Mouse (Mus musculus) MEL (cell line): ENCODE results near the gene Supt3. TPM values are rescaled to one million over a fixed set of nuclear protein-coding genes. Genes with fewer than 3 reads are reported as not detected.

ENCODE experiments used
- DNase-seq: peaks from one replicate; pipeline ENCODE4 v3.0.0; 2011; ENCODE audit warnings: low read depth, low spot score
- H3K27ac ChIP-seq: 2 replicates; pipeline ENCODE4 v1.5.1; 2012; ENCODE audit warnings: low read depth, mild to moderate bottlenecking, control low read depth, low read length, moderate library complexity; ENCODE audit not compliant: control insufficient read depth
- H3K27me3 ChIP-seq, 2 experiments: fragments of 150-350 bp in 1 of 2; sonication (generic) in 1 of 2; 2 replicates each; pipeline ENCODE4 v1.6.1; 2012; ENCODE audit warnings: low read length in 2 of 2, mild to moderate bottlenecking in 2 of 2, improper control_type of control experiment in 1 of 2, moderate library complexity in 1 of 2; ENCODE audit not compliant: insufficient read depth in 2 of 2, control insufficient read depth in 1 of 2
- H3K36me3 ChIP-seq, 2 experiments: 2 replicates each; pipeline ENCODE4 v1.6.1; 2012 to 2014; ENCODE audit warnings: low read length in 2 of 2, improper control_type of control experiment in 1 of 2, inconsistent platforms in 1 of 2, mild to moderate bottlenecking in 1 of 2; ENCODE audit not compliant: insufficient read depth in 2 of 2, control insufficient read depth in 1 of 2
- H3K4me1 ChIP-seq, 2 experiments: fragments of 150-350 bp in 1 of 2; sonication (generic) in 1 of 2; 2 replicates each; pipeline ENCODE4 v1.6.1; 2012; ENCODE audit warnings: low read length in 2 of 2, improper control_type of control experiment in 1 of 2, mild to moderate bottlenecking in 1 of 2; ENCODE audit not compliant: insufficient read depth in 2 of 2, control insufficient read depth in 1 of 2
- H3K4me3 ChIP-seq, 2 experiments: fragments of 150-350 bp in 1 of 2; sonication (generic) in 1 of 2; 2 replicates each; pipeline ENCODE4 v1.5.1; 2012; ENCODE audit warnings: low read depth in 2 of 2, low read length in 2 of 2, mild to moderate bottlenecking in 2 of 2, moderate library complexity in 2 of 2, control low read depth in 1 of 2, improper control_type of control experiment in 1 of 2; ENCODE audit not compliant: control insufficient read depth in 1 of 2, insufficient read depth in 1 of 2
- H3K79me2 ChIP-seq: 2 replicates; pipeline ENCODE4 v1.6.1; 2012; ENCODE audit warnings: mild to moderate bottlenecking, low read length, moderate library complexity; ENCODE audit not compliant: control insufficient read depth, poor library complexity, insufficient read depth
- H3K9ac ChIP-seq: 2 replicates; pipeline ENCODE4 v1.6.1; 2012; ENCODE audit warnings: low read depth, mild to moderate bottlenecking, control low read depth, low read length, moderate library complexity; ENCODE audit not compliant: control insufficient read depth, poor library complexity, severe bottlenecking
- H3K9me3 ChIP-seq: fragments of 150-350 bp; sonication (generic); replicated peaks from 2 replicates; pipeline ENCODE4 v1.6.1; 2012; ENCODE audit warnings: mild to moderate bottlenecking, low read length, improper control_type of control experiment, moderate library complexity; ENCODE audit not compliant: insufficient read depth
- E2F4 ChIP-seq: IDR thresholded peaks from 2 replicates; pipeline ENCODE4 v1.6.1; 2011; ENCODE audit warnings: low read depth, low read length, improper control_type of control experiment, borderline replicate concordance
- ETS1 ChIP-seq: IDR thresholded peaks from 2 replicates; pipeline ENCODE4 v1.6.1; 2012; ENCODE audit warnings: low read depth, mild to moderate bottlenecking, inconsistent platforms, low read length, improper control_type of control experiment, moderate library complexity
- GABPA ChIP-seq: IDR thresholded peaks from 2 replicates; pipeline ENCODE4 v1.6.1; 2012; ENCODE audit warnings: low read depth, mild to moderate bottlenecking, inconsistent platforms, low read length, improper control_type of control experiment, moderate library complexity
- GATA1 ChIP-seq: IDR thresholded peaks from 2 replicates; pipeline ENCODE4 v1.6.1; 2011; ENCODE audit warnings: low read depth, low read length, improper control_type of control experiment
- HCFC1 ChIP-seq: IDR thresholded peaks from 2 replicates; pipeline ENCODE4 v1.6.1; 2012; ENCODE audit warnings: low read depth, mild to moderate bottlenecking, inconsistent platforms, low read length, improper control_type of control experiment, moderate library complexity
- MAX ChIP-seq: IDR thresholded peaks from 2 replicates; pipeline ENCODE4 v1.6.1; 2011; ENCODE audit warnings: low read length, improper control_type of control experiment
- MAZ ChIP-seq: IDR thresholded peaks from 2 replicates; pipeline ENCODE4 v1.6.1; 2012; ENCODE audit warnings: low read depth, mild to moderate bottlenecking, inconsistent platforms, low read length, improper control_type of control experiment
- MXI1 ChIP-seq: IDR thresholded peaks from 2 replicates; pipeline ENCODE4 v1.6.1; 2011; ENCODE audit warnings: mild to moderate bottlenecking, low read depth, low read length, improper control_type of control experiment
- MYB ChIP-seq: IDR thresholded peaks from 2 replicates; pipeline ENCODE4 v1.6.1; 2011; ENCODE audit warnings: mild to moderate bottlenecking, low read depth, low read length, improper control_type of control experiment
- MYC ChIP-seq: IDR thresholded peaks from 2 replicates; pipeline ENCODE4 v1.6.1; 2011; ENCODE audit warnings: low read depth, mild to moderate bottlenecking, low read length, improper control_type of control experiment, moderate library complexity
- NELFE ChIP-seq: IDR thresholded peaks from 2 replicates; pipeline ENCODE4 v1.6.1; 2011; ENCODE audit warnings: low read depth, low read length, improper control_type of control experiment
- POLR2A ChIP-seq, 2 experiments: IDR thresholded peaks; 2 replicates each; pipeline ENCODE4 v1.6.1; 2011 to 2012; ENCODE audit warnings: low read length in 2 of 2, mild to moderate bottlenecking in 2 of 2, control low read depth in 1 of 2, improper control_type of control experiment in 1 of 2, low read depth in 1 of 2, moderate library complexity in 1 of 2; ENCODE audit not compliant: control insufficient read depth in 1 of 2, insufficient read depth in 1 of 2, poor library complexity in 1 of 2
- POLR2AphosphoS2 ChIP-seq: IDR thresholded peaks from 2 replicates; pipeline ENCODE4 v1.6.1; 2011; ENCODE audit warnings: low read length, improper control_type of control experiment
- RCOR1 ChIP-seq: IDR thresholded peaks from 2 replicates; pipeline ENCODE4 v1.6.1; 2012; ENCODE audit warnings: low read depth, mild to moderate bottlenecking, inconsistent platforms, low read length, improper control_type of control experiment
- SIN3A ChIP-seq: IDR thresholded peaks from 2 replicates; pipeline ENCODE4 v1.6.1; 2012; ENCODE audit warnings: low read length, improper control_type of control experiment, inconsistent platforms
- SMC3 ChIP-seq: IDR thresholded peaks from 2 replicates; pipeline ENCODE4 v1.6.1; 2011; ENCODE audit warnings: low read depth, low read length, improper control_type of control experiment
- TBP ChIP-seq: IDR thresholded peaks from 2 replicates; pipeline ENCODE4 v1.8.0; 2011; ENCODE audit warnings: low read depth, low read length, improper control_type of control experiment
- UBTF ChIP-seq: IDR thresholded peaks from 2 replicates; pipeline ENCODE4 v1.6.1; 2012; ENCODE audit warnings: low read depth, mild to moderate bottlenecking, inconsistent platforms, low read length, improper control_type of control experiment, moderate library complexity, borderline replicate concordance; ENCODE audit not compliant: insufficient read depth
- ZNF384 ChIP-seq: IDR thresholded peaks from 2 replicates; pipeline ENCODE4 v1.6.1; 2012; ENCODE audit warnings: low read depth, mild to moderate bottlenecking, inconsistent platforms, low read length, improper control_type of control experiment
- polyA plus RNA-seq, 2 experiments: library from polyadenylated mRNA; stranded (reverse) in 1 of 2; unstranded in 1 of 2; fragments of >175 nt in 1 of 2; fragments of >200 nt in 1 of 2; gene quantifications; 2 replicates each; pipeline versions ENCODE4 v1.2.1 to v1.2.4; 2012; ENCODE audit warnings: low replicate concordance in 2 of 2, low read depth in 1 of 2; ENCODE audit not compliant: insufficient read length in 2 of 2, insufficient read depth in 1 of 2, missing spikeins in 1 of 2
- total RNA-seq: library from RNA; depleted of rRNA; stranded (reverse); fragments of 300-350 nt; gene quantifications from 2 replicates; pipeline ENCODE4 v1.2.3, GENCODE M21; 2012

The Supt3 gene
- total and polyA plus RNA-seq, 3 experiments: 7.0 to 28.6 TPM; not detected in 1

DNA sequence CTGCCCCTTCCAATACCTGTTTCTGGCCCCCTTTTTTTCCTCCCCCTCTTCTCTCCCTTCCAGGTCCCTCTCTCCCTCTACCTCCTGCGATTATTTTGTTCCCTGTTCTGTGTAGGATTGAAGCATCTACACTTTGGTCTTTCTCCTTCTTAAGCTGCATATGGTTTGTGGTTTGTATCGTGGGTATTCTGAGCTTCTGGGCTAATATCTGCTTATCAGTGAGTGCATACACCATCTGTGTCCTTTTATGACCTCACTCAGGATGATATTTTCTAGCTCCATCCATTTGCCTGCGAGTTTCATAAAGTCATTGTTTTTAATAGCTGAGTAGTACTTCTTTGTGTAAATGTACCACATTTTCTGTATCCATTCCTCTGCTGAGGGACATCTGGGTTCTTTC, 52.6 kb downstream of the Supt3 start (continued):
- TF ChIP-seq SIN3A: peak; percentile 38; the same call in 1 of the 2 replicates
- no peak for TF ChIP-seq MYB
- peak; percentile 54; the same call in 1 of the 2 replicates for TF ChIP-seq RCOR1
- no peak for TF ChIP-seq SMC3
- TF ChIP-seq GATA1: peak; percentile 86
- TF ChIP-seq MAZ: no peak
- no peak for TF ChIP-seq POLR2A (IDR thresholded peaks at IDR 0.05; ENCODE audit: control insufficient read depth in 1 of 2, insufficient read depth in 1 of 2, low read depth in 1 of 2, low read length in 2 of 2, poor library complexity in 1 of 2)
- TF ChIP-seq MXI1: no peak
- TF ChIP-seq HCFC1: peak; percentile 22; the same call in 1 of the 2 replicates
- TF ChIP-seq POLR2AphosphoS2: no peak
- no peak for TF ChIP-seq TBP
- TF ChIP-seq ETS1: peak; percentile 87
- no peak for TF ChIP-seq GABPA
- TF ChIP-seq E2F4: no peak
- TF ChIP-seq UBTF: no peak
- TF ChIP-seq, all 39 proteins: peak for 9

DNA sequence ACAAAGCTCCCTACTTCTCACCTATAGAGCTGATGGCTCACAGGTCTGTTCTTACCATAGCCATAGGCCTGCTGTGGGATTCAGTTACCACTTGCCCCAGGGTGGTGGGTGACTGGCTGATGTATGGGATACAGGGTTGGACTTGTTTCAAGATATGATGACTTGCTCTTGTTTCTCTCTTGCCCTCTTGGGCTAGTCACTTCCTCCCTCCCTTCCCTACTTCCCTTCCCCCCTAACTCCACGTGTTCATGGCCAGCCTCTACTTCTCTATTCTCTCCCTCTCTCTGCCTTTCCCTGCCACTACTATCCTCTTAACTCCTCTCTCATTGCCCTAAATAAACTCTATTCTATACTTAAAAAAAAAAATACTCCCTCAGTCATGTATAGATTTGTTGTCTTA, 54.2 kb downstream of the Supt3 start:
- H3K9ac ChIP-seq: no peak overlapping the region
- H3K27me3 ChIP-seq: no peaks in the 10 kb centered on the region
- no peaks in the 10 kb centered on the region for H3K79me2 ChIP-seq
- no peak overlapping the region for H3K27ac ChIP-seq
- no peak overlapping the region for H3K4me3 ChIP-seq
- peak; percentile 64 for DNase-seq
- TF ChIP-seq MAX (peak; percentile 82), SIN3A (no peak), MYC (peak; percentile 86)
- H3K36me3 ChIP-seq: peaks cover 0 to 29% of the 10 kb centered on the region in 2 experiments; a peak in 2 of 4 replicates
- H3K4me1 ChIP-seq: peaks cover 18 to 25% of the 10 kb centered on the region in 2 experiments
- no peaks in the 10 kb centered on the region for H3K9me3 ChIP-seq

DNA sequence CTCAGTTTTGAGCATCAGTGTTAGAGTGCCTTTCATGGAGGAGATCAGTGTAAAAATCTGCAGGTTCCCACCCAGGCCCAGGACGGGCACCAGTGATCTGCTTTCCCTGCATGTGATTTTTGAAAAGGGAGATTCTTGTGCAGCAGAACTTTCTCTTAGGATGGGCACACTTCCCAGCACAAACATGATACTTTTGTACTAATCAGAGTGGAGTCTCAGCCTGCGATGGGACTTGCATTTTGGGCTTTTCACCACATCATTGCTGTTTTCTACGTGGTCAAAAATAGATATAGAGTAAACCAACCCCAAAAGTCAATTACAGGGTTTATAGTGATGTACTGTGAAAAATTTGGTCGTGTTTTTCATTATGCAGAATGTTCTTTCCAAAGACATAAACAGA, 65.2 kb downstream of the Supt3 start:
- H3K4me1 ChIP-seq: no peaks in the 10 kb centered on the region
- TF ChIP-seq NELFE (no peak), ZNF384 (no peak), MAX (no peak), POLR2AphosphoS2 (no peak), MYB (no peak)
- TF ChIP-seq, all 39 proteins: peak for 0
- no peaks in the 10 kb centered on the region for H3K27me3 ChIP-seq
- H3K4me3 ChIP-seq: no peak overlapping the region
- H3K79me2 ChIP-seq: no peaks in the 10 kb centered on the region
- DNase-seq: no peak
- no peaks in the 10 kb centered on the region for H3K36me3 ChIP-seq
- H3K27ac ChIP-seq: no peak overlapping the region
- H3K9me3 ChIP-seq: no peaks in the 10 kb centered on the region
- no peak overlapping the region for H3K9ac ChIP-seq
